Mouse (Mus musculus) ovary, postnatal 14 days (tissue): Measurements from ENCODE around the gene Slc25a16.
"Not testable (repeated sequence)": the region's sequence is repeated elsewhere in the genome, so short reads cannot be mapped to it uniquely, and the experiment has no call there.

Experiments
- DNase-seq: peaks from one replicate; pipeline ENCODE4 v3.0.0; 2022; ENCODE audit warnings: low spot score

Slc25a16 gene

GRCm38 (mm10) chr10:62902829-62903228 lies 17.6 kb upstream of the Slc25a16 start:
- no peak for DNase-seq

GRCm38 (mm10) chr10:62906336-62906735 lies 14.1 kb upstream of the Slc25a16 start:
- no peak for DNase-seq

- DNase-seq, result not testable (repeated sequence)
Measured at GRCm38 (mm10) chr10:62908896-62909295, 11.5 kb upstream of the Slc25a16 start, which contains the start of gene Tet1. Gene Tet1 (minus strand): TSS chr10:62908996.

- no peak for DNase-seq
Measured at GRCm38 (mm10) chr10:62911120-62911519, 9.3 kb upstream of the Slc25a16 start.

GRCm38 (mm10) chr10:62918985-62919384 lies 1.4 kb upstream of the Slc25a16 start:
- DNase-seq, result no peak

GRCm38 (mm10) chr10:62920766-62921156 lies 328 bp downstream of the Slc25a16 start:
- no peak for DNase-seq

- no peak for DNase-seq
Measured at GRCm38 (mm10) chr10:62924096-62924635, 3.7 kb downstream of the Slc25a16 start.

GRCm38 (mm10) chr10:62932381-62932780 lies 11.9 kb downstream of the Slc25a16 start:
- DNase-seq, result no peak

GRCm38 (mm10) chr10:62944975-62945580 lies 24.6 kb downstream of the Slc25a16 start:
- no peak for DNase-seq

GRCm38 (mm10) chr10:62946738-62947471 lies 26.5 kb downstream of the Slc25a16 start, which contains the start of gene Dna2:
Gene Dna2 (plus strand): TSS chr10:62947026.
- DNase-seq, result peak; percentile 63

- no peak for DNase-seq
Measured at GRCm38 (mm10) chr10:62948551-62948950, 28.1 kb downstream of the Slc25a16 start.

GRCm38 (mm10) chr10:62963956-62964355 lies 43.5 kb downstream of the Slc25a16 start:
- DNase-seq, result no peak

GRCm38 (mm10) chr10:62965796-62966195 lies 45.4 kb downstream of the Slc25a16 start:
- DNase-seq, result no peak

GRCm38 (mm10) chr10:62966291-62966690 lies 45.9 kb downstream of the Slc25a16 start:
- DNase-seq, result no peak

- no peak for DNase-seq
Measured at GRCm38 (mm10) chr10:62971821-62972220, 51.4 kb downstream of the Slc25a16 start.

- DNase-seq, result no peak
Measured at GRCm38 (mm10) chr10:62979667-62980038, 59.2 kb downstream of the Slc25a16 start.

- DNase-seq, result peak; percentile 81
Measured at GRCm38 (mm10) chr10:62980039-62980954, 59.9 kb downstream of the Slc25a16 start, which contains the start of gene Rufy2. Gene Rufy2 (plus strand): TSS chr10:62980223.

GRCm38 (mm10) chr10:62984072-62984471 lies 63.6 kb downstream of the Slc25a16 start:
- DNase-seq, result no peak

GRCm38 (mm10) chr10:62984495-62984894 lies 64.1 kb downstream of the Slc25a16 start:
- DNase-seq, result no peak

GRCm38 (mm10) chr10:62987341-62987740 lies 66.9 kb downstream of the Slc25a16 start:
- DNase-seq, result no peak

GRCm38 (mm10) chr10:62990636-62991035 lies 70.2 kb downstream of the Slc25a16 start:
- DNase-seq, result no peak

- no peak for DNase-seq
Measured at GRCm38 (mm10) chr10:62993991-62994390, 73.6 kb downstream of the Slc25a16 start.
